Mouse (Mus musculus) hindbrain, embryonic 16.5 days (tissue): ENCODE measurements at regions not wholly inside any gene's neighbourhood (a gene's known extent, or its start where the extent isn't known, plus 50 kb on each side); places are given as distances from the start of the nearest gene placed in this dataset.
"Not testable (repeated sequence)": the region's sequence is repeated elsewhere in the genome, so short reads cannot be mapped to it uniquely, and the experiment has no call there.

Experiments used
- ATAC-seq: fragments of 200-750 bp; cut with Nextera tagmentation; 2 replicates; pipeline ENCODE4 v1.8.0; 2017; ENCODE audit warnings: moderate TSS enrichment, moderate library complexity
- H3K27ac ChIP-seq: fragments of 300-500 bp; sonication (generic); 2 replicates; pipeline ENCODE4 v1.5.1; 2014; ENCODE audit warnings: low read depth, mild to moderate bottlenecking, control low read depth, low read length, moderate library complexity
- H3K27me3 ChIP-seq: fragments of 300-500 bp; sonication (generic); replicated peaks from 2 replicates; pipeline ENCODE4 v1.6.1; 2014; ENCODE audit warnings: low read length; ENCODE audit not compliant: control insufficient read depth, insufficient read depth
- H3K36me3 ChIP-seq: fragments of 300-500 bp; sonication (generic); 2 replicates; pipeline ENCODE4 v1.6.1; 2014; ENCODE audit warnings: mild to moderate bottlenecking, low read length, moderate library complexity, mixed read lengths; ENCODE audit not compliant: control insufficient read depth, insufficient read depth
- H3K4me1 ChIP-seq: fragments of 300-500 bp; sonication (generic); 2 replicates; pipeline ENCODE4 v1.6.1; 2014; ENCODE audit warnings: low read depth, low read length; ENCODE audit not compliant: control insufficient read depth, insufficient read depth
- H3K4me2 ChIP-seq: fragments of 300-500 bp; sonication (generic); 2 replicates; pipeline ENCODE4 v1.6.1; 2014; ENCODE audit warnings: mild to moderate bottlenecking, low read length, control low read depth, moderate library complexity
- H3K4me3 ChIP-seq: fragments of 300-500 bp; sonication (generic); 2 replicates; pipeline ENCODE4 v1.5.1; 2014; ENCODE audit warnings: mild to moderate bottlenecking, low read length, control low read depth, moderate library complexity
- H3K9ac ChIP-seq: fragments of 300-500 bp; sonication (generic); 2 replicates; pipeline ENCODE4 v1.6.1; 2014; ENCODE audit warnings: low read depth, mild to moderate bottlenecking, control low read depth, low read length, moderate library complexity
- H3K9me3 ChIP-seq: fragments of 300-500 bp; sonication (generic); 2 replicates; pipeline ENCODE4 v1.6.1; 2014; ENCODE audit warnings: mild to moderate bottlenecking, low read length, moderate library complexity; ENCODE audit not compliant: control insufficient read depth
- WGBS: fragments of 180-500 bp; shearing (Covaris S2); extraction: QIAGEN DNeasy Blood & Tissue Kit; methylation state at CpG from one replicate; pipeline ENCODE4 v1.1.7; 2014; 5-methylcytosine and 5-hydroxymethylcytosine counted together

- no peak overlapping the region for H3K4me3 ChIP-seq
- ATAC-seq: no peak; the same call in 1 of the 2 replicates
- no peaks in the 10 kb centered on the region for H3K9me3 ChIP-seq
- no peaks in the 10 kb centered on the region for H3K27me3 ChIP-seq
- no peak overlapping the region for H3K9ac ChIP-seq
- H3K4me2 ChIP-seq: no peak overlapping the region
- H3K4me1 ChIP-seq: no peaks in the 10 kb centered on the region
- H3K27ac ChIP-seq: no peak overlapping the region
- WGBS: 95% methylated on average over 1 of the region's 1 CpGs
- no peaks in the 10 kb centered on the region for H3K36me3 ChIP-seq
Observed at GRCm38 (mm10) chr1:7388627-7389026, 2580.9 kb downstream of the Gm37988 start.

- Histone ChIP-seq H3K4me1 (no peaks in the 10 kb centered on the region), H3K4me2 (no peak overlapping the region), H3K9me3 (no peaks in the 10 kb centered on the region), H3K4me3 (no peak overlapping the region), H3K27me3 (no peaks in the 10 kb centered on the region), H3K36me3 (no peaks in the 10 kb centered on the region), H3K27ac (no peak overlapping the region), H3K9ac (no peak overlapping the region)
- ATAC-seq: no peak
Observed at GRCm38 (mm10) chr1:7393508-7393907, 2585.8 kb downstream of the Gm37988 start.

GRCm38 (mm10) chr1:7394161-7394560 lies 2586.5 kb downstream of the Gm37988 start:
- no peaks in the 10 kb centered on the region for H3K36me3 ChIP-seq
- no peak for ATAC-seq
- H3K4me1 ChIP-seq: no peaks in the 10 kb centered on the region
- no peak overlapping the region for H3K27ac ChIP-seq
- H3K9me3 ChIP-seq: no peaks in the 10 kb centered on the region
- no peak overlapping the region for H3K9ac ChIP-seq
- no peak overlapping the region for H3K4me2 ChIP-seq
- H3K4me3 ChIP-seq: no peak overlapping the region
- 96% methylated on average over 6 of the region's 6 CpGs for WGBS
- H3K27me3 ChIP-seq: no peaks in the 10 kb centered on the region

GRCm38 (mm10) chr1:7395527-7395926 lies 2587.8 kb downstream of the Gm37988 start:
- Histone ChIP-seq H3K4me3 (no peak overlapping the region), H3K4me1 (no peaks in the 10 kb centered on the region), H3K9me3 (no peaks in the 10 kb centered on the region), H3K36me3 (no peaks in the 10 kb centered on the region), H3K9ac (no peak overlapping the region), H3K4me2 (no peak overlapping the region), H3K27ac (no peak overlapping the region), H3K27me3 (no peaks in the 10 kb centered on the region)
- ATAC-seq: no peak
- WGBS: 94% methylated on average over 8 of the region's 8 CpGs

- H3K9ac ChIP-seq: peak overlapping the region; percentile 82
- no peaks in the 10 kb centered on the region for H3K4me1 ChIP-seq
- peak overlapping the region; percentile 92 for H3K27ac ChIP-seq
- H3K9me3 ChIP-seq: no peaks in the 10 kb centered on the region
- peak; percentile 91 for ATAC-seq
- WGBS: 15% methylated on average over 23 of the region's 26 CpGs
- H3K4me2 ChIP-seq: peak overlapping the region; percentile 57
- H3K27me3 ChIP-seq: no peaks in the 10 kb centered on the region
- H3K4me3 ChIP-seq: peak overlapping the region; percentile 83
- H3K36me3 ChIP-seq: no peaks in the 10 kb centered on the region
Observed at GRCm38 (mm10) chr1:7396867-7397806, 2589.4 kb downstream of the Gm37988 start.

- Histone ChIP-seq H3K9me3 (no peaks in the 10 kb centered on the region), H3K4me2 (peak overlapping the region; percentile 73), H3K4me1 (no peaks in the 10 kb centered on the region), H3K4me3 (peak overlapping the region; percentile 83), H3K27me3 (no peaks in the 10 kb centered on the region), H3K9ac (peak overlapping the region; percentile 82), H3K36me3 (no peaks in the 10 kb centered on the region), H3K27ac (peak overlapping the region; percentile 92)
- ATAC-seq: peak; percentile 99
- WGBS: under 1% methylated on average over 41 of the region's 46 CpGs
Observed at GRCm38 (mm10) chr1:7397807-7398446, 2590.2 kb downstream of the Gm37988 start.

- peak overlapping the region; percentile 91 for H3K27ac ChIP-seq
- no peaks in the 10 kb centered on the region for H3K36me3 ChIP-seq
- peak overlapping the region; percentile 82 for H3K9ac ChIP-seq
- WGBS: 51% methylated on average over 14 of the region's 14 CpGs
- no peaks in the 10 kb centered on the region for H3K4me1 ChIP-seq
- ATAC-seq: no peak
- H3K4me3 ChIP-seq: peak overlapping the region; percentile 83
- H3K4me2 ChIP-seq: peak overlapping the region; percentile 73
- no peaks in the 10 kb centered on the region for H3K9me3 ChIP-seq
- H3K27me3 ChIP-seq: no peaks in the 10 kb centered on the region
Observed at GRCm38 (mm10) chr1:7398678-7399218, 2591.1 kb downstream of the Gm37988 start.

DNA sequence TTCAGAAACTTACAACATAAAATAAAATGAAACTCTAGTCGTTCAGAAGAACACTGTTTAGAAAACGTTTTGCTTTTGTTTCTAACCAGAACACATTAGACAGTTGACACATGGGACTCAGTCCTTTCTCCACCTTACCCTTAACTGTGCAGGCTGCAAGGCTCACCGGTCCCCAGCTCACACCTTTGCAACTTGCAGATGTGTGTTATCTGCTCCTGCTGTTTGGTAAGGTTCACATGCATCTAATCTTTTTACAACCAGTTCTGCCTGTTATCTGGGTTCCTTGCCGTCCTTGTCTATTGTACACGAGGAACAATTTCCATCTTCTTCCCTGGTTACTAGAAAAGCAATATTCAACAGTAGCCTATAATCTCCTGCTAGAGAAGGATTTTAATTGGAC lies 2598.0 kb downstream of the Gm37988 start:
- 86% methylated on average over 5 of the region's 5 CpGs for WGBS
- H3K4me2 ChIP-seq, H3K27me3 ChIP-seq, H3K9me3 ChIP-seq, H3K27ac ChIP-seq, H3K9ac ChIP-seq, H3K4me3 ChIP-seq, ATAC-seq, H3K36me3 ChIP-seq, H3K4me1 ChIP-seq: not testable (repeated sequence)

- H3K4me1 ChIP-seq: no peaks in the 10 kb centered on the region
- H3K4me3 ChIP-seq: no peak overlapping the region
- no peaks in the 10 kb centered on the region for H3K9me3 ChIP-seq
- no peaks in the 10 kb centered on the region for H3K36me3 ChIP-seq
- no peak overlapping the region for H3K9ac ChIP-seq
- no peak for ATAC-seq
- no peak overlapping the region for H3K4me2 ChIP-seq
- 93% methylated on average over 1 of the region's 1 CpGs for WGBS
- H3K27me3 ChIP-seq: no peaks in the 10 kb centered on the region
- H3K27ac ChIP-seq: no peak overlapping the region
Observed at GRCm38 (mm10) chr1:7414444-7414843, 2606.8 kb downstream of the Gm37988 start.
